Mouse (Mus musculus) forebrain, postnatal 0 days (tissue): Measurements from ENCODE around the gene Vps9d1. TPM values are rescaled to one million over a fixed set of nuclear protein-coding genes. Genes with fewer than 3 reads are reported as not detected.

Source experiments
- ATAC-seq: fragments of 200-750 bp; cut with Nextera tagmentation; 2 replicates; pipeline ENCODE4 v1.8.0; 2017; ENCODE audit warnings: mild to moderate bottlenecking, moderate library complexity
- DNase-seq: peaks from one replicate; pipeline ENCODE4 v3.0.0-alpha.2; 2015
- H3K27ac ChIP-seq: fragments of 300-500 bp; sonication (generic); 2 replicates; pipeline ENCODE4 v1.5.1; 2014; ENCODE audit warnings: low read depth, mild to moderate bottlenecking, antibody characterized with exemption, low read length, moderate library complexity, mixed read lengths
- H3K27me3 ChIP-seq: fragments of 300-500 bp; sonication (generic); 2 replicates; pipeline ENCODE4 v1.6.1; 2014; ENCODE audit warnings: mild to moderate bottlenecking, low read length, mixed read lengths; ENCODE audit not compliant: insufficient read depth
- H3K36me3 ChIP-seq: fragments of 300-500 bp; sonication (generic); 2 replicates; pipeline ENCODE4 v1.6.1; 2014; ENCODE audit warnings: mild to moderate bottlenecking, moderate library complexity; ENCODE audit not compliant: insufficient read depth
- H3K4me1 ChIP-seq: fragments of 300-500 bp; sonication (generic); 2 replicates; pipeline ENCODE4 v1.6.1; 2014; ENCODE audit warnings: antibody characterized with exemption; ENCODE audit not compliant: insufficient read depth
- H3K4me2 ChIP-seq: fragments of 300-500 bp; sonication (generic); 2 replicates; pipeline ENCODE4 v1.6.1; 2014; ENCODE audit warnings: low read depth, mild to moderate bottlenecking, moderate library complexity
- H3K4me3 ChIP-seq: fragments of 300-500 bp; sonication (generic); 2 replicates; pipeline ENCODE4 v1.5.1; 2014; ENCODE audit warnings: low read depth, low read length, mixed read lengths
- H3K9ac ChIP-seq: fragments of 300-500 bp; sonication (generic); 2 replicates; pipeline ENCODE4 v1.6.1; 2014; ENCODE audit warnings: mild to moderate bottlenecking
- H3K9me3 ChIP-seq: fragments of 300-500 bp; sonication (generic); 2 replicates; pipeline ENCODE4 v1.6.1; 2016; ENCODE audit warnings: low read length
- CTCF ChIP-seq: sonication (generic); IDR thresholded peaks from 2 replicates; pipeline ENCODE4 v1.5.1; 2016; ENCODE audit warnings: antibody characterized with exemption, control low read depth, low read depth
- WGBS: fragments of 180-500 bp; shearing (Covaris S2); extraction: QIAGEN DNeasy Blood & Tissue Kit; methylation state at CpG from one replicate; pipeline ENCODE4 v1.1.7; 2014; 5-methylcytosine and 5-hydroxymethylcytosine counted together
- polyA plus RNA-seq: library from polyadenylated mRNA; unstranded; fragments of >200 nt; fragmentation: Nextera tagmentation; extraction: Ambion mirVana; gene quantifications from 2 replicates; pipeline ENCODE4 v1.2.1, GENCODE M21; 2015
- total RNA-seq: library from RNA; depleted of rRNA; stranded (reverse); fragments of >200 nt; gene quantifications from 2 replicates; pipeline ENCODE4 v1.2.3, GENCODE M21; 2014

Vps9d1 gene
- total and polyA plus RNA-seq, 2 experiments from 2014 or later = 54.3 to 94.6 TPM

DNA sequence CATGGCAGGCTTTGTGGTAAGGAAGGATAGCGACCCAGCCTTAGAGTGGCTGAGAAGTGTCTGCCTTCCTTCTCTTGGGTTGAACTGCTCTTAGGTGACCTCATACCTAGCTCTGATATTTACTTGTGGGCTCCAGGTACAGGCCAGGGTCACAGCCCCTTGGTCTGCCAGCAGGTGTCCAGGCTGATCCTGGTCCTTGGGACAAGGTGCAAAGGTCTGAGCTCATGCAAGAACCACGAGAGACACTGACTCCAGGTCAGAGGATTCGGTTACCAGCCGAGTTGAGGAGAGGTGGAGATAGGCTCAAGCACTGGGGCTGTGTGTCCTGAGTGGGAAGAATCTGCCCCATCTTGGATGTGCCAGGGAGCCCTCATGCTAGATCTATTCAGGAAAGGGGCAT lies 9.8 kb downstream of the Vps9d1 start:
- no peaks in the 10 kb centered on the region for H3K9me3 ChIP-seq
- WGBS = 91% methylated on average over 4 of the region's 4 CpGs
- no peak overlapping the region for H3K4me2 ChIP-seq
- ATAC-seq = no peak
- H3K27me3 ChIP-seq = no peaks in the 10 kb centered on the region
- H3K36me3 ChIP-seq = peaks cover 78% of the 10 kb centered on the region
- DNase-seq = no peak
- H3K9ac ChIP-seq = no peak overlapping the region
- no peak for TF ChIP-seq CTCF
- H3K4me1 ChIP-seq = no peaks in the 10 kb centered on the region
- H3K27ac ChIP-seq = no peak overlapping the region
- no peak overlapping the region for H3K4me3 ChIP-seq

DNA sequence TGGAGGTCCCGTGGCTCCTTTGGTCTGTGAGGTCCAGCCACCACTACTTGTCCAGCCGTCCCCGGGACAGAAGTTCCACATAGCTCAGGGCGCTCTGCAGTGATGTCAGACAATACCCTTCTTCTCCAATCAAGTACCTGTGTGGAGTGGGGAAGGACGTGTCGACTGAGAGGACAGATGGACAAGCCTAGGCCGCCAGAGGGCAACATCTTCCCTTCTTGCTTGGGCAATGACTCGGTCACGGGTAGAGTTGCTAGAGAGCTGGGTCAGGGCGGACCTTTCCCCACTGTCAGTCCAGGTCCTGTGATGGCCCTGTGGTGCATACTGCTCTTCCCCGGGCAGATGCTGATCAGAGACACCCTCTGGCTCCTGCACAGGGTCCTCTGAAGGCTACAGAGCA lies 11.1 kb downstream of the Vps9d1 start:
- H3K9ac ChIP-seq = no peak overlapping the region
- ATAC-seq (no peak), DNase-seq (no peak)
- no peak for TF ChIP-seq CTCF
- H3K4me2 ChIP-seq = no peak overlapping the region
- no peaks in the 10 kb centered on the region for H3K27me3 ChIP-seq
- H3K4me3 ChIP-seq = no peak overlapping the region
- no peaks in the 10 kb centered on the region for H3K4me1 ChIP-seq
- H3K27ac ChIP-seq = no peak overlapping the region
- H3K36me3 ChIP-seq = peaks cover 64% of the 10 kb centered on the region
- 66% methylated on average over 11 of the region's 11 CpGs for WGBS
- no peaks in the 10 kb centered on the region for H3K9me3 ChIP-seq

- H3K27ac ChIP-seq = no peak overlapping the region
- no peaks in the 10 kb centered on the region for H3K4me1 ChIP-seq
- no peak overlapping the region for H3K4me2 ChIP-seq
- no peak for TF ChIP-seq CTCF
- H3K36me3 ChIP-seq = peaks cover 57% of the 10 kb centered on the region
- no peaks in the 10 kb centered on the region for H3K9me3 ChIP-seq
- DNase-seq (no peak), ATAC-seq (no peak)
- H3K4me3 ChIP-seq = no peak overlapping the region
- no peak overlapping the region for H3K9ac ChIP-seq
- 92% methylated on average over 7 of the region's 7 CpGs for whole genome bisulfite sequencing
- H3K27me3 ChIP-seq = no peaks in the 10 kb centered on the region
Measured at GRCm38 (mm10) chr8:123242107-123242923, 11.8 kb downstream of the Vps9d1 start.

DNA sequence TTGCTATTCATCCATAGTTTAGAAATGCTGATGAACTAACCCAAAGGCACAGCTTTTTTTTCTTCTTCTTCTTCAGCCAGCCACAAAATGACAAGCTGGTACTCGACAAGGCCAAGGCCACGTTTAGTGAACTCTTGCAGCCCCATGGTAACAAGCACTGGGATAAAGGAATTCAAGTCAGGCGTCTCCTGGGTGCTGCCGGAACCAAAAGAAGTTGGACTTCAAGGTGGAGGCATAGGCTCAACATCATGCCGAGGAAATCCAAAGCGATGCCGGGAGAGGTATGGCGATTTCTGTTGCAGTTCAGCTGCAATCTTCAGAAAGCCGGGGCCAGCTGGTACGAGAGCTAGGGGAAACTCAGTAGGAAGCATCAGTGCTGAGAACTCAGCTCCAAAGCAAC lies 14.8 kb downstream of the Vps9d1 start:
- Histone ChIP-seq H3K4me2 (no peak overlapping the region), H3K27ac (no peak overlapping the region), H3K27me3 (peaks cover 7% of the 10 kb centered on the region; the same call in 1 of the 2 replicates), H3K36me3 (peaks cover 29% of the 10 kb centered on the region), H3K9ac (no peak overlapping the region), H3K4me3 (no peak overlapping the region), H3K4me1 (peaks cover 15% of the 10 kb centered on the region), H3K9me3 (no peaks in the 10 kb centered on the region)
- TF ChIP-seq CTCF = no peak
- DNase-seq (no peak), ATAC-seq (no peak)
- 86% methylated on average over 10 of the region's 10 CpGs for WGBS

- Histone ChIP-seq H3K27me3 (peaks cover 7% of the 10 kb centered on the region; the same call in 1 of the 2 replicates), H3K9ac (peak within 1 kb of the TSS; percentile 64), H3K4me3 (peak within 1 kb of the TSS; percentile 54), H3K9me3 (no peaks in the 10 kb centered on the region), H3K27ac (0 out of 2 replicates have a peak within 1 kb of the TSS, but pooled peaks have one; percentile 15), H3K4me1 (peaks cover 15% of the 10 kb centered on the region), H3K4me2 (peak within 1 kb of the TSS; percentile 84), H3K36me3 (no peaks in the 10 kb centered on the region)
- TF ChIP-seq CTCF = peak; percentile 49
- WGBS = 2% methylated on average over 57 of the region's 57 CpGs
- DNase-seq = peak; percentile 75
- peak; percentile 84 for ATAC-seq
Measured at GRCm38 (mm10) chr8:123235520-123236497, 18.3 kb downstream of the Vps9d1 start, which contains the start of gene Spata2l. TSS of gene Spata2l (minus strand) at chr8:123236233.

GRCm38 (mm10) chr8:123234918-123235519 lies 19.1 kb downstream of the Vps9d1 start:
- Histone ChIP-seq H3K9ac (peak overlapping the region; percentile 64), H3K27ac (no peak overlapping the region), H3K4me1 (peaks cover 15% of the 10 kb centered on the region), H3K36me3 (no peaks in the 10 kb centered on the region), H3K4me3 (peak overlapping the region; percentile 54), H3K4me2 (peak overlapping the region; percentile 84), H3K9me3 (no peaks in the 10 kb centered on the region), H3K27me3 (peaks cover 7% of the 10 kb centered on the region; the same call in 1 of the 2 replicates)
- peak; percentile 21; the same call in 1 of the 2 replicates for ATAC-seq
- DNase-seq = peak; percentile 81
- TF ChIP-seq CTCF = no peak
- 31% methylated on average over 13 of the region's 13 CpGs for WGBS
